Mouse (Mus musculus) ES-E14 (cell line): ENCODE results near the gene Espl1.
A peak's percentile ranks its signal among the peaks of the same experiment; 100 is the strongest.

ENCODE experiments used
- CHD2 ChIP-seq: IDR thresholded peaks from 2 replicates; pipeline ENCODE4 v1.6.1; 2014; ENCODE audit warnings: mild to moderate bottlenecking, low read depth, low read length, inconsistent platforms
- HCFC1 ChIP-seq: IDR thresholded peaks from 2 replicates; pipeline ENCODE4 v1.6.1; 2012; ENCODE audit warnings: low read length, inconsistent platforms, borderline replicate concordance; ENCODE audit not compliant: insufficient read depth
- MAFK ChIP-seq: IDR thresholded peaks from 2 replicates; pipeline ENCODE4 v1.6.1; 2014; ENCODE audit warnings: mild to moderate bottlenecking, low read depth, low read length, inconsistent platforms; ENCODE audit not compliant: insufficient read depth
- ZC3H11A ChIP-seq: IDR thresholded peaks from 2 replicates; pipeline ENCODE4 v1.6.1; 2012; ENCODE audit warnings: low read depth, mild to moderate bottlenecking, inconsistent platforms, low read length, borderline replicate concordance
- ZNF384 ChIP-seq: IDR thresholded peaks from 2 replicates; pipeline ENCODE4 v1.6.1; 2012; ENCODE audit warnings: low read depth, low read length, inconsistent platforms

- TF ChIP-seq HCFC1 (peak; percentile 97), CHD2 (no peak), MAFK (no peak), ZNF384 (no peak), ZC3H11A (no peak)
These were observed at the start of gene Espl1 for GRCm38 (mm10) chr15:102295633-102296367.
